Mouse (Mus musculus) erythroblast, adult 5-6 weeks (primary cell): ENCODE data around the gene Dync2li1. TPM values are rescaled to one million over a fixed set of nuclear protein-coding genes. Genes with fewer than 3 reads are reported as not detected.

Experiments used
- ATAC-seq: replicated peaks from 2 replicates; pipeline ENCODE4 v1.8.0; 2016; ENCODE audit warnings: moderate number of reproducible peaks, mild to moderate bottlenecking, moderate TSS enrichment, inconsistent platforms; ENCODE audit not compliant: poor library complexity, low FRiP score, severe bottlenecking
- total RNA-seq, 2 experiments: library from RNA; stranded (forward) in 1 of 2; stranded (reverse) in 1 of 2; fragments of 150-400 nt in 1 of 2; fragments of 200-764, 138-1000 nt in 1 of 2; gene quantifications; 2 replicates each; pipeline versions ENCODE4 v1.2.3 to v1.2.4; 2015 to 2017; ENCODE audit warnings: low replicate concordance in 2 of 2

Gene Dync2li1
- total RNA-seq (2015; ENCODE audit: low replicate concordance) (1.5 TPM in 1 of 2 replicates, not detected in the other), total RNA-seq (2017; ENCODE audit: low replicate concordance) (2.1 and 3.1 TPM in 2 replicates)

DNA sequence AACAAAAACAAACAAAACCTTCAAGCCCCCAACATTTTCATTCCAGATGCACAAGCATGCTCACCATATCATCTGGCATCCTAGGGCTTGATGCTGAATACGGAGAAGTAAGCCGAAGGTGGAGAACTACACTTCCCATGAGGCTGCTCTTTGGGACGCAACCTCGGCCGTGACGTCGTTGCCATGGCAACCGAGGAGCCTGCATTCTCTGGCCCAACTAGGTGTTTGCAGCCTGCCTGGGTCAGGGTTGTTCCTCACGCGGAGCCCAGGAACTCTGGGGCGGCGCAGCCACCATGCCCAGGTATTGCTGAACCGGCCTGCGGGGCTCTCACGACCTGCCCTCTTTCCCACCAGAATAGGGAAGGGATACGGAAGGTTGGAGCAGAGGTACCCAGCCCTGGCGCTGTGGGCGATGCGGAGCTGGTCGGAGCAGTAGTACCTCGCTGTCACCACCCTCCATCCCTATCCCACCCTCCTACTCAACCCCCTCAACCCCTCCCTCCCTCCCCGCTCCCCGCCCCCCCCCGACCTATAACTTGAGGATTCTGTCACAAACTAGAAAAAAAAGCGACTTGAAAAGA, at the start of gene Dync2li1:
Gene Dync2li1 (plus strand): TSS at position 221 of the 581 bp plus-strand sequence.
- ATAC-seq: 0 out of 2 replicates have a peak, but pooled peaks have one; percentile 49

DNA sequence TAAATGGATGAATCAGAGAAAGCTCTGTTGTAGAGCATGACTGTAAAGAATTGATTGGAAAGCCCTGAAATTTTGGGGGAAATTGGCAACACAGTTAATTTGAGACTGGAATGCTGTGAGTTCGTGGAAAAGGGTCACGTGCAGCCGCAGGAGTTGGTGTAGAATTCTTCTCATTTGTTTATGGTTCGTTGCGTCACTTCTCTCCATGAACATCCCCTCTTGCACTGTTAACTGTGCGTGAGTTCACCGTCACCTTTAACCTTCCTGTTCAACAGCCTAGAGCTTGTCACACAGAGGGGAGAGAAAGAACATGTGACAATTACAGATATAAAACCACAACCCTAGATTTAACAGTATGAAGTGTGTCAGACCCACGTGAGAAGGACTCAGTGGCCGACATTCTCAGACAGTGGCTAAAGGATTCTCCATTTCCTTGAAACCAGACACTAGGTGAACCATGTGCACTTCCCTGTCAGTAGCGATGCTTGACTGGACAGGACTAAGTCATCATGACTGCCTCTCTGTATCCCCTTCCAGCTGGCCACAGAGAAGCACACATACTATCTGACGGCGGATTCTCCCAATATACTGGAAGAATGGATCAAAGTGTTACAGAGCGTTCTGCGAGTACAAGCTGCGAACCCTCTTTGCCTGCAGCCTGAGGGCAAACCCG, 49.5 kb upstream of the Dync2li1 start:
- no peak for ATAC-seq

- ATAC-seq: no peak
Measured at GRCm38 (mm10) chr17:84579249-84579648, 47.0 kb upstream of the Dync2li1 start.

DNA sequence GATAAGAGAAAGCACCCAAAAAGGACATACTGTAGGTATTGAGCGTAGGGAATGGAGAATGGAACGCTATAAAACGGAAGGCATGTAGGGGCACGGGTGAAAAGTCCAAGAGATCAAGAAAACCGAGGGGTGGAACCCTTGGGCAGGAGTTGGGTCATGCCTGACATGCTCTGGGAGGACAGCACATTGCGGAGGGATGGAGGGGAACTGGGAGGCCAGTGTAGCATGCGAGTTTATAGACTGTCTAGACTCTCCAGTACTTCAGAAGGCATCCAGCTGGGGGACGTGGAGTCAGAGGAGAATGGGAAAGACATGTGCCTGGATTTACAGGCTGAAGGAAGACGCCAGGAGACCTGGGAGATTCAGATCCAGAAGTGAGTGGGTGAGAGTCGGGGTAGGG, 46.5 kb upstream of the Dync2li1 start:
- ATAC-seq: no peak

- ATAC-seq: no peak
Measured at GRCm38 (mm10) chr17:84580821-84581220, 45.5 kb upstream of the Dync2li1 start.

DNA sequence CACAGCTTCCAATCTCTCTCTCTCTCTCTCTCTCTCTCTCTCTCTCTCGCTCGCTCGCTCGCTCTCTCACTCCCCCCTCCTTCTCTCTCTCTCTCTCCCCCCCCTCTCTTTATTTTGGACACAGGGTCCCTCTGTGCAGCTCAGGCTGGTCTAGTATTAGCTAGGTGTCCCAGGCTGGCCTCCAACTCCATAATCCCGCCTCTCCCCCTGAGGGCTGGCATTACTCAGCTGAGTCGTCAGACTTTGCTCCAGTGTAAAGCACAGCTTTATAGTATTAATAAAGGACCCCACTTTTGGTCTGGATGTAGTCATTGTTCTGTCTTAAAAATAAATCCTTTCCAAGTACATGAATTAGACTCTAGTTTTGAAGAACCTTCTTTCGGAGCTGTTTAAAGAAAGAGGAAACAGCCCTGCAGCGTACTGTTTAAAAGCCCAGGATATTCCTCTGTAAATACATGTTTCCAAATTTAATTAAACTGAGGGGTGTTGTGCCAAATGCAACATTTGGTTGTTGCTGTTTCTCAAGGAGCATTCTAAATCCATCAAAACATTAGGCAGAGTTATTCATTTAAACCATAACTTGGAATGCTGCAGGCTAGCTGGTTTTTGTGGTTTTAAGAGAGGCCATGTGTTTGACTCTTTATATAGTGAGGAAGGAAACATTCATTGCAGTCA, 44.4 kb upstream of the Dync2li1 start:
- no peak for ATAC-seq

- no peak for ATAC-seq
Measured at GRCm38 (mm10) chr17:84584107-84584506, 42.2 kb upstream of the Dync2li1 start.

GRCm38 (mm10) chr17:84585104-84585503, 41.2 kb upstream of the Dync2li1 start:
- ATAC-seq: no peak

DNA sequence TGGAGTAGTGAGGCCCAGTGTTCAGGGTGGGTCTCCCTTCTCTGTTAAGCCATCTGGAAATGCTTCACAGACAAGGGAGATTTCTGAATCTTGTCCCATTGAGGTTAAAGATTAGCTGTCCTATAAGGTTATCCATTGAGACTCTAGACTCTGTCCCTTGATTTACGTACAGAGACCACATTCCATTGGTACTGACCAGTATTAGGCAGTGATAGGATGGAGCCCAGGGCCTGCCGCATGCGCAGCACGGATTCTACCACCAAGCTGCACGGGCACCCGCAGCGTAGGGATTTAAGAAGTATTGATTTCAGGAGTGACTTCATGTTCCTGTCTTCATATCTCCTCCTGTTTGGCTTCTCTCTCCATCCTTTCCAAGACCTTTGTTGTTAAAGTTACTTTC, 36.2 kb upstream of the Dync2li1 start:
- no peak for ATAC-seq

DNA sequence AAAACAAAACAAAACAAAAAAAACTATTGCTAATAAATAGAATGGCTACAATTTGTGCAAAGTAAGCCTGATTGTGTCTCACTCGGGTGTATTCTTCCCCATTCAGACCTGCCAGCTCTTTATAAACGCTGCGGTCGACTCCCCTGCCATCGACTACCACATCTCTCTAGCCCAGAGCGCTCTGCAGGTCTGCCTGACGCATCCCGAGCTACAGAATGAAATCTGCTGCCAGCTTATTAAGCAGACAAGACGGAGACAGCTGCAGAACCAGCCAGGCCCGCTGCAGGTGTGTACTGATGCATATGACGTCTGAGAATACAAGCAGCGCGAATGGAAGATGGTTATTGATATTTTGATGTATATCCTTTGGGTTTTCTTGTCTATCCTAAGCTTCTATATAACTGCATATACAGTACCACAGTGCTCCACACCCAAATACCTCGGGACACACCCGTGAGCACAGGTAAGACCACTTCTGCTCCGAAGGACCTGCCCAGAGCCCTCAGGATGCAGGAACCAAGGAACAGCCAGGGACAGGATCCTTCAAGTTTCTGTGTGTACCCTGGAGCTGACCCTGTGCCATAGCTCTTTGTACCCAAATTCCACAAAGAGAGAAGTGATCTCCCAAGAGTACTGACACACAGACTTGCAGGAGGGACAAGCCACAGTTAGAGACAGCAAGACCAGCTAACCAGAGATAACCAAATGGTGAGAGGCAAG, 34.7 kb upstream of the Dync2li1 start:
- ATAC-seq: no peak

GRCm38 (mm10) chr17:84596015-84596441, 30.3 kb upstream of the Dync2li1 start:
- no peak for ATAC-seq

DNA sequence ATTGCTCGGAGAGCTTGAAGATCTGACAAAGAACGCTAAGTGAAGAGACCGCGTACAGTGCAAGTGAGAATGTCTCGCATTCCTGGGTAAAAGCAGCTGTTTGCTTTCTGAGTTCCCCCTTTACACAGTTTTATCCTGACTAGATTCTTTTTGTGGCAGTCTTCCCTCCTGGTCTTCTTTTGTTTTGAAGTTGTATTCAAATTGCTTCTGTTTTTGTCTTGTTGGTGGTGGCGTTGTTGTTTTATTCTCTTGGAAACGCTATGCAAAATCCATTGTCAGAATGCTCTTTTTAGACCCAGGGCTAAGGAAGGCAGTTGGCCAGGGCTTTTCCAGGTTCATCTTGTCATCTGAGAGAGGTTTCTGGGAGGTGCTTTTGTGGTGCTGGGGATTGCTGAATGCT, 29.8 kb upstream of the Dync2li1 start:
- ATAC-seq: no peak

DNA sequence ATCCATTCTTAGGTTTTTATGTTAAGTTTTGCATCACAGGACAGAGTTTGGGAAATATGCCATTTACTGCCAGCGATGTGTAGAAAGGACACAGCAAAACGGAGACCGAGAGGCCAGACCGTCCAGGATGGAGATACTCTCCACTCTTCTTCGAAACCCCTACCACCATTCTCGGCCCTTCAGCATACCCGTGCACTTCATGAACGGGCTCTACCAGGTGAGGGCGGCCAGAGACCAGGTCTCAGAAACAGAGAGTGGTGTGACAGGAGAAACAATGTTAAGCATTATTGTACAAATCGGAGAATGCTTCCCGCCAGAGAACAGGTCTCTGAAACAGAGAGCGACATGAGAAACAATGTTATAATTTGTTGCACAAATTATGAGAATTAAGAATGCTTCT, 28.4 kb upstream of the Dync2li1 start:
- ATAC-seq: no peak

GRCm38 (mm10) chr17:84598928-84599327, 27.4 kb upstream of the Dync2li1 start:
- no peak for ATAC-seq

GRCm38 (mm10) chr17:84600051-84600983, 26.0 kb upstream of the Dync2li1 start:
- no peak for ATAC-seq

- ATAC-seq: no peak
Measured at GRCm38 (mm10) chr17:84601805-84602204, 24.5 kb upstream of the Dync2li1 start.

DNA sequence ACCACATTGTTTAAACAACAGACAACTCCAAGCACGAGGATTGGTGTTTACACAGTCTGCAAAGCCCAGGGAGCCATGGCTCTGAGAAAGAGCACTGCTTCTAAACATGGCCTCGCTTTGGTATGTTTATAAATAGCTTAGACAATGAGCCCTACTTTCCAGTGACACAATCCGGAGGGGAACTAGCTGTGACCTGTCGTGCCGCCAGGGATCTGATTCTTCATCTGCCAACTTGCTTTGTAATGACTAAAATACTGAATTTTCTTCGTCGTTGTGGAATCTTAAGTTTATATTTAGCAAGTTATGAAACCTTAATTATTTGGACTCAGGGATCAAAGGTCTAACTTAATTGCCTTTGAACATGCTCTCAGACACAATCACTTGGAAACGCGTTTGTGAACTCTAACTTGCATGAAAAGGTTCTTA, 23.1 kb upstream of the Dync2li1 start:
- no peak for ATAC-seq

- ATAC-seq: no peak
Measured at GRCm38 (mm10) chr17:84603709-84604420, 22.4 kb upstream of the Dync2li1 start.

- ATAC-seq: no peak
Measured at GRCm38 (mm10) chr17:84606976-84607375, 19.3 kb upstream of the Dync2li1 start.
